Mouse (Mus musculus): ENCODE measurements at regions not wholly inside any gene's neighbourhood (a gene's known extent, or its start where the extent isn't known, plus 50 kb on each side); places are given as distances from the start of the nearest gene placed in this dataset.
A peak's percentile ranks its signal among the peaks of the same experiment; 100 is the strongest.

GRCm38 (mm10) chr16:76718809-76719208, 294.7 kb upstream of the Usp25 start:
- DNase-seq (ENCODE audit: low spot score in 2 of 2), result no peak

GRCm38 (mm10) chr16:76718147-76718546, 295.4 kb upstream of the Usp25 start:
- DNase-seq (ENCODE audit: low spot score in 2 of 2), result no peak

- no peak for DNase-seq (ENCODE audit: low spot score in 2 of 2)
Observed at GRCm38 (mm10) chr16:76694913-76695312, 318.6 kb upstream of the Usp25 start.

GRCm38 (mm10) chr16:76687735-76688447, 314.3 kb upstream of the Nrip1 start:
- no peak for DNase-seq (ENCODE audit: low spot score in 2 of 2)

GRCm38 (mm10) chr16:76685562-76685961, 311.9 kb upstream of the Nrip1 start:
- no peak for DNase-seq (ENCODE audit: low spot score in 2 of 2)

- peak; percentile 19 to 31 for DNase-seq (ENCODE audit: low spot score in 2 of 2)
Observed at GRCm38 (mm10) chr16:76680061-76680911, 306.7 kb upstream of the Nrip1 start.

GRCm38 (mm10) chr16:76678885-76679284, 305.3 kb upstream of the Nrip1 start:
- DNase-seq (ENCODE audit: low spot score in 2 of 2), result no peak

GRCm38 (mm10) chr16:76669795-76670194, 296.2 kb upstream of the Nrip1 start:
- DNase-seq (ENCODE audit: low spot score in 2 of 2), result no peak

- DNase-seq (ENCODE audit: low spot score in 2 of 2), result no peak
Observed at GRCm38 (mm10) chr16:76667046-76667445, 293.4 kb upstream of the Nrip1 start.

- no peak for DNase-seq (ENCODE audit: low spot score in 2 of 2)
Observed at GRCm38 (mm10) chr16:76655106-76655505, 281.5 kb upstream of the Nrip1 start.

GRCm38 (mm10) chr16:76644281-76644680, 270.7 kb upstream of the Nrip1 start:
- no peak for DNase-seq (ENCODE audit: low spot score in 2 of 2)

- DNase-seq (ENCODE audit: low spot score in 2 of 2), result no peak
Observed at GRCm38 (mm10) chr16:76643801-76644200, 270.2 kb upstream of the Nrip1 start.

- DNase-seq (ENCODE audit: low spot score in 2 of 2), result no peak
Observed at GRCm38 (mm10) chr16:76635169-76635568, 261.5 kb upstream of the Nrip1 start.

- no peak for DNase-seq (ENCODE audit: low spot score in 2 of 2)
Observed at GRCm38 (mm10) chr16:76634196-76634698, 260.6 kb upstream of the Nrip1 start.

- DNase-seq (ENCODE audit: low spot score in 2 of 2), result no peak
Observed at GRCm38 (mm10) chr16:76626142-76626541, 252.5 kb upstream of the Nrip1 start.

GRCm38 (mm10) chr16:76621715-76622114, 248.1 kb upstream of the Nrip1 start:
- no peak for DNase-seq (ENCODE audit: low spot score in 2 of 2)

- no peak for DNase-seq (ENCODE audit: low spot score in 2 of 2)
Observed at GRCm38 (mm10) chr16:76618295-76618694, 244.7 kb upstream of the Nrip1 start.

GRCm38 (mm10) chr16:76611061-76611460, 237.4 kb upstream of the Nrip1 start:
- no peak for DNase-seq (ENCODE audit: low spot score in 2 of 2)

- DNase-seq (ENCODE audit: low spot score in 2 of 2), result no peak
Observed at GRCm38 (mm10) chr16:76604914-76605313, 231.3 kb upstream of the Nrip1 start.

- DNase-seq (ENCODE audit: low spot score in 2 of 2), result peak in 1 of 2 experiments; percentile 15
Observed at GRCm38 (mm10) chr16:76603846-76604258, 230.2 kb upstream of the Nrip1 start.

- no peak for DNase-seq (ENCODE audit: low spot score in 2 of 2)
Observed at GRCm38 (mm10) chr16:76603431-76603830, 229.8 kb upstream of the Nrip1 start.

- DNase-seq (ENCODE audit: low spot score in 2 of 2), result no peak
Observed at GRCm38 (mm10) chr16:76600131-76600530, 226.5 kb upstream of the Nrip1 start.
